Mouse (Mus musculus) erythroblast, embryonic 14.5 days (primary cell): Measurements from ENCODE around the gene Ip6k1. TPM values are rescaled to one million over a fixed set of nuclear protein-coding genes. Genes with fewer than 3 reads are reported as not detected.
A peak's percentile ranks its signal among the peaks of the same experiment; 100 is the strongest.
"Not testable (repeated sequence)": the region's sequence is repeated elsewhere in the genome, so short reads cannot be mapped to it uniquely, and the experiment has no call there.

Experiments used
- H3K27me3 ChIP-seq: 2 replicates; pipeline ENCODE4 v1.6.1; 2012; ENCODE audit warnings: inconsistent platforms; ENCODE audit not compliant: control insufficient read depth
- H3K36me3 ChIP-seq: 2 replicates; pipeline ENCODE4 v1.6.1; 2012; ENCODE audit warnings: mild to moderate bottlenecking, inconsistent platforms; ENCODE audit not compliant: control insufficient read depth
- H3K4me1 ChIP-seq: 2 replicates; pipeline ENCODE4 v1.6.1; 2012; ENCODE audit warnings: inconsistent platforms; ENCODE audit not compliant: control insufficient read depth
- H3K4me3 ChIP-seq: replicated peaks from 2 replicates; pipeline ENCODE3; 2012; ENCODE audit warnings: moderate library complexity, mild to moderate bottlenecking, inconsistent platforms
- H3K9me3 ChIP-seq: 2 replicates; pipeline ENCODE4 v1.6.1; 2012; ENCODE audit warnings: low read length, inconsistent platforms, mixed read lengths; ENCODE audit not compliant: control insufficient read depth
- GATA1 ChIP-seq: IDR thresholded peaks from 2 replicates; pipeline ENCODE4 v1.6.1; 2012; ENCODE audit warnings: low read length, inconsistent platforms, mixed read lengths
- TAL1 ChIP-seq: IDR thresholded peaks from 3 replicates; pipeline ENCODE4 v1.6.1; 2012; ENCODE audit warnings: low read length, inconsistent platforms, mixed read lengths
- polyA plus RNA-seq: library from polyadenylated mRNA; stranded (reverse); fragments of >175 nt; gene quantifications from 2 replicates; pipeline ENCODE4 v1.2.3, GENCODE M21; 2012

The Ip6k1 gene
- polyA plus RNA-seq, 1 experiment = 20.8 TPM

GRCm38 (mm10) chr9:107987950-107988349 lies 14.4 kb upstream of the Ip6k1 start:
- H3K36me3 ChIP-seq = peaks cover 27% of the 10 kb centered on the region
- H3K4me1 ChIP-seq = peaks cover 61% of the 10 kb centered on the region
- no peak overlapping the region for H3K4me3 ChIP-seq
- TF ChIP-seq TAL1 = no peak
- no peak for TF ChIP-seq GATA1
- peaks cover 4% of the 10 kb centered on the region for H3K27me3 ChIP-seq
- no peaks in the 10 kb centered on the region for H3K9me3 ChIP-seq

GRCm38 (mm10) chr9:107992197-107992596 lies 10.1 kb upstream of the Ip6k1 start, which contains the start of gene Cdhr4:
Gene Cdhr4 (plus strand): TSS chr9:107992497.
- no peak within 1 kb of the TSS for H3K4me3 ChIP-seq
- H3K9me3 ChIP-seq = no peaks in the 10 kb centered on the region
- peaks cover 2% of the 10 kb centered on the region; the same call in 1 of the 2 replicates for H3K27me3 ChIP-seq
- no peak for TF ChIP-seq TAL1
- TF ChIP-seq GATA1 = no peak
- H3K36me3 ChIP-seq = no peaks in the 10 kb centered on the region
- H3K4me1 ChIP-seq = peaks cover 21% of the 10 kb centered on the region

- peaks cover 15% of the 10 kb centered on the region for H3K4me1 ChIP-seq
- H3K27me3 ChIP-seq = no peaks in the 10 kb centered on the region
- no peak for TF ChIP-seq GATA1
- no peak for TF ChIP-seq TAL1
- H3K4me3 ChIP-seq = no peak overlapping the region
- no peaks in the 10 kb centered on the region for H3K36me3 ChIP-seq
- H3K9me3 ChIP-seq = no peaks in the 10 kb centered on the region
These were observed 9.3 kb upstream of the Ip6k1 start for GRCm38 (mm10) chr9:107993013-107993412.

- TF ChIP-seq GATA1 (no peak), TAL1 (no peak)
- Histone ChIP-seq H3K36me3 (no peaks in the 10 kb centered on the region), H3K27me3 (no peaks in the 10 kb centered on the region; the same call in 1 of the 2 replicates), H3K4me1 (peaks cover 18% of the 10 kb centered on the region), H3K9me3 (no peaks in the 10 kb centered on the region), H3K4me3 (no peak overlapping the region)
These were observed 7.8 kb upstream of the Ip6k1 start for GRCm38 (mm10) chr9:107994464-107994863.

- TF ChIP-seq GATA1 (no peak), TAL1 (no peak)
- no peak overlapping the region for H3K4me3 ChIP-seq
- no peaks in the 10 kb centered on the region; the same call in 1 of the 2 replicates for H3K27me3 ChIP-seq
- H3K36me3 ChIP-seq = no peaks in the 10 kb centered on the region
- H3K9me3 ChIP-seq = no peaks in the 10 kb centered on the region
- peaks cover 12% of the 10 kb centered on the region for H3K4me1 ChIP-seq
These were observed 6.8 kb upstream of the Ip6k1 start for GRCm38 (mm10) chr9:107995513-107995912.

- H3K4me1 ChIP-seq = peaks cover 16% of the 10 kb centered on the region
- no peak within 1 kb of the TSS for H3K4me3 ChIP-seq
- no peak for TF ChIP-seq TAL1
- TF ChIP-seq GATA1 = no peak
- no peaks in the 10 kb centered on the region for H3K9me3 ChIP-seq
- H3K27me3 ChIP-seq = no peaks in the 10 kb centered on the region; the same call in 1 of the 2 replicates
- H3K36me3 ChIP-seq = no peaks in the 10 kb centered on the region
These were observed 6.3 kb upstream of the Ip6k1 start, which contains the start of gene Gm20662 for GRCm38 (mm10) chr9:107996049-107996448. Gene Gm20662 (plus strand): TSS chr9:107996349.

GRCm38 (mm10) chr9:108002778-108003530 lies 653 bp downstream of the Ip6k1 start:
- no peak for TF ChIP-seq GATA1
- H3K27me3 ChIP-seq = no peaks in the 10 kb centered on the region; the same call in 1 of the 2 replicates
- peak overlapping the region; percentile 87 for H3K4me3 ChIP-seq
- no peaks in the 10 kb centered on the region for H3K9me3 ChIP-seq
- peaks cover 39% of the 10 kb centered on the region for H3K36me3 ChIP-seq
- peaks cover 59% of the 10 kb centered on the region for H3K4me1 ChIP-seq

GRCm38 (mm10) chr9:108003531-108003890 lies 1.2 kb downstream of the Ip6k1 start:
- H3K4me3 ChIP-seq = peak overlapping the region; percentile 87
- H3K9me3 ChIP-seq = no peaks in the 10 kb centered on the region
- TF ChIP-seq TAL1 = no peak
- TF ChIP-seq GATA1 = no peak
- H3K36me3 ChIP-seq = peaks cover 44% of the 10 kb centered on the region
- H3K4me1 ChIP-seq = peaks cover 63% of the 10 kb centered on the region
- H3K27me3 ChIP-seq = no peaks in the 10 kb centered on the region; the same call in 1 of the 2 replicates

GRCm38 (mm10) chr9:108008041-108008440 lies 5.7 kb downstream of the Ip6k1 start:
- TF ChIP-seq TAL1 = no peak
- TF ChIP-seq GATA1 = no peak
- H3K9me3 ChIP-seq = no peaks in the 10 kb centered on the region
- peaks cover 54% of the 10 kb centered on the region for H3K4me1 ChIP-seq
- H3K36me3 ChIP-seq = peaks cover 88% of the 10 kb centered on the region
- H3K4me3 ChIP-seq = no peak overlapping the region
- no peaks in the 10 kb centered on the region for H3K27me3 ChIP-seq

GRCm38 (mm10) chr9:108010385-108010784 lies 8.1 kb downstream of the Ip6k1 start:
- Histone ChIP-seq H3K36me3 (peaks cover 93% of the 10 kb centered on the region), H3K4me1 (peaks cover 33% of the 10 kb centered on the region), H3K27me3 (no peaks in the 10 kb centered on the region), H3K4me3 (no peak overlapping the region), H3K9me3 (no peaks in the 10 kb centered on the region)
- TF ChIP-seq TAL1 (no peak), GATA1 (no peak)

- not testable (repeated sequence) for H3K9me3 ChIP-seq, H3K4me3 ChIP-seq, H3K27me3 ChIP-seq
- Histone ChIP-seq H3K36me3 (peaks cover 94% of the 10 kb centered on the region), H3K4me1 (peaks cover 15% of the 10 kb centered on the region)
These were observed 11.3 kb downstream of the Ip6k1 start for GRCm38 (mm10) chr9:108013577-108013976.
